Mouse (Mus musculus): ENCODE measurements around the gene Trim25.

DNA sequence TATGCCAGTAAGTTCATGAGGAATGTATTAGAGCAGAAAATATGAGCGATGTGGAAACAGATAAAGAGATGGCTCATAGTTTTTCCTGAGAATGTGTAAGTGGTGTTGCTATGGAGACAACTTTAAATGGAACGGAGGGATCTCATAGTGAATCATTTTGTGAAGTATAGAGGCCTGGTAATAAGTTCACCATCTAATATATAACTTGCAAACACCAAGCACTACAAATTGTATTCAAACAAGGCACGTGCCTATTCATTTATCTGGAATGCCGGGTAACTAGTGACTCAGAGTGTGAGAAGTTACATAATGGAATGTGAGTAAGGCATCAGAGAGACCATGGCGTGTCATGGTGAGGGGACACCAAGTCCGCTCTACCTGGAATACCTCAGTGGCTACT is 39.3 kb downstream of the Trim25 start:
- TF ChIP-seq CTCF (IDR thresholded peaks at IDR 0.05; ENCODE audit: borderline replicate concordance, insufficient read depth, low read depth, low read length) (no peak), POLR2A (IDR thresholded peaks at IDR 0.05; ENCODE audit: borderline replicate concordance, insufficient read depth, low read length) (no peak)
